Mouse (Mus musculus) lung, postnatal 14 days (tissue): ENCODE results near the gene Rnf6.

ENCODE experiments used
- DNase-seq: peaks from one replicate; pipeline ENCODE4 v3.0.0; 2021

Rnf6 gene

GRCm38 (mm10) chr5:146220879-146221714 lies at the start of gene Rnf6:
TSS of gene Rnf6 (minus strand) at chr5:146221555.
- peak; percentile 94 for DNase-seq

DNA sequence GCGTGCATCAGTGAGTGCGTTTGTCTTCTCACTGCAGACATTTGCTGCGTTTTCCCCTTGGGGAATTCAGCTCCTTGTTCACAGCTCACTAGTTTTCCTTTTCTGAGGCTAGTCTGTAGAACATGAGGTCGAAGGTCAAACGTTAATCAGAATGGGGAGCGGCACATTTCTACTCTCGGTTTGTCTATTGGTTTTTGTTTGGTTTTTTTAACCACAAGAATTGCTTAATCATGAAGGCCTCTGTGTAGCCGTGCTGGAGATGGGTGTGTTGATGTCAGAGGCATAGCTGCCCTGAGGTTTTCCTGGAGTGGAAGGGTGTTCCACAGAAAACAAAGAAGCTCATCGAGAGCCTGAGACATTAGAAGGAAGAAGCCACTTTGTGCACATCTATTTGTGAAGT lies 49.2 kb upstream of the Rnf6 start:
- no peak for DNase-seq

GRCm38 (mm10) chr5:146267776-146268175 lies 46.4 kb upstream of the Rnf6 start:
- DNase-seq: no peak

GRCm38 (mm10) chr5:146265934-146266591 lies 44.7 kb upstream of the Rnf6 start:
- no peak for DNase-seq

DNA sequence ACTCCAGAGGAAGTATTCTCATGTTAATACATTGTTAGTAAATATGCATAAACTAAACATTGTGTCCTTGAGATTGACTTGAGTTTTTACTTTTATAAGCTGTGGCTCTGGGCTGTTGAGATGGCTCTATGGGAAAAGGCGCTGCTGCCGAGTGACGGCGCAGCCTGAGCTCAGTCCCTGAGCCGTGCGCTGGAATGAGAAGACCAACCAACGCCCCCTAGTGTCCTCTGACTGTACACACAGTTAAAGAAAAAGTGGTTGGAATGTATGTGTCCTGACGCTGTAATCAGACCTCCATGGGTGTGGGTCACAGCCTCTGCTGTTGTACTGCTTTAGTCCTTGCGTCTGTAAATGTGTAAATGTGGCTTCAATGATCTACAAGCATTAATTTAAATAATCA lies 38.6 kb upstream of the Rnf6 start:
- DNase-seq: peak; percentile 21

DNA sequence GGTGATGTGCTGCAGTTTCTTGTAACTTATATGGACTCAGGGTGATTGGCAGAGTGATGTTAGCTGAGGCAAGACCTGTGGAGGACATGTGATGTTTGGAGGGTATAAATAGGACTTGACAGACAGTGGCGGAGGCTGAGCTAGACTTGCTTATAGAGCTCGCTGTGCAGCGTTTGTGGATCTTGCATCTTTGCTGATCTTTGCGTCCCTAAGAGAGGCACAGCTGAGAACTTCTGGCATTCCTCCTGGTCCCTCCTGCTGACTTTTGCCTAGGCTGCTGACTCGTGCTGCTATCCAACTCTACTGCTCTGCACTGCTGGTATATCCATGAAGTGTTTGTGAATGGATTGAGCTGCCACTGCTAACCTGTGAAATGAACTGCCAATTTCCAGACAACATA lies 32.3 kb upstream of the Rnf6 start:
- no peak for DNase-seq

GRCm38 (mm10) chr5:146251663-146252429 lies 30.5 kb upstream of the Rnf6 start:
- DNase-seq: no peak

- no peak for DNase-seq
Observed at GRCm38 (mm10) chr5:146250369-146251075, 29.2 kb upstream of the Rnf6 start.

- peak; percentile 24 for DNase-seq
Observed at GRCm38 (mm10) chr5:146248746-146249145, 27.4 kb upstream of the Rnf6 start.

- no peak for DNase-seq
Observed at GRCm38 (mm10) chr5:146247709-146248108, 26.4 kb upstream of the Rnf6 start.

DNA sequence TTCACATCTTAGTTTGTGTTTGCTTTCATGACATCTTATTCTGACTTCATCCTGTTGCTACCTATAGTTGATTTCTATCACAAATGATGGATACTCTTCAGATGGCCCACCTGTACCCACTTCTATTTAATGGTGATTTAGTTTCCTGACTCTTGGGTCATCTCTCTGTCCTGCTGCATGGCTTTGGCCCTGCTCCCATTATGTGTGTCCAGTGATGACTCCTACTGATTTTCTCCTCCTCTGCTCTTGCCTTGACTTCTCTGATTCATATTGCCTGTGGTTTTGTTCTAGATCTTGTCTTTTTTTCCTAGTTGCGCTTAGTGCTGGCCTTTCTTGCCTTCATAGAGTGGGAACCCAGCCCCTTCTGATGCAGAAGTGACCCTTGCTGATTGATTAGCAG lies 25.0 kb upstream of the Rnf6 start:
- DNase-seq: no peak

GRCm38 (mm10) chr5:146245646-146246370 lies 24.5 kb upstream of the Rnf6 start:
- no peak for DNase-seq

DNA sequence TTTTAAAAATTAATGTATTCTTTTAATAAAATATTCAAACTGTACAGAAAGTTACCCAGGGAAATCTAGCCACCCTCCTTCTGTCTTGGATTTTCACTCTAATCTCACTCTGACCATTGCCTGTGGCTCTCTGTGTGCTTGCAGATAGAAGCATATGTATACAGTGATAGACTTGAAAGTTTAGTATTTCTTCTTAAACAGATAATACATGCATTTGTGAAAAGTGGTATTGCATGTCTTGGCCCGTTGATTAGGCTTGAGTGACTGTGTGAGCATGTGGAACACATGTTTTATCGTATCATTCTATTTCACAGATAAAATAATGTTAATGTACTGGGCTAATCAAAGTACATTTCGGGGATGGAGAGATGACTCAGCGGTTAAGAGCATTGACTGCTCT lies 23.8 kb upstream of the Rnf6 start:
- no peak for DNase-seq

DNA sequence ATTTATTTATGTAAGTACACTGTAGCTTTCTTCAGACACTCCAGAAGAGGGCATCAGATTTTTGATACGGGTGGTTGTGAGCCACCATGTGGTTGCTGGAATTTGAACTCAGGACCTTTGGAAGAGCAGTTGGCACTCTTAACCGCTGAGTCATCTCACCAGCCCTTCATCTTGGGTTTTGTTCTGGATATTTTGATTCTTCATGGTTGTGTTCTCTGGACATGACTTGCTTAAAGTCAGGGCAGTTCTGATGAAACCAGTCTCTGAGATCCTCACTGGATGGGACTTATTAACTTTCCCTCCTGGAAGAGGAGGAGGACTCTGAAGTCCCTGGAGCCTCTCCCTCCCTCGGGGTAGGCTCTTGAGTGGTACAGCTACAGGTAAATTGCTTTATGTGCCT lies 19.8 kb upstream of the Rnf6 start:
- DNase-seq: no peak

DNA sequence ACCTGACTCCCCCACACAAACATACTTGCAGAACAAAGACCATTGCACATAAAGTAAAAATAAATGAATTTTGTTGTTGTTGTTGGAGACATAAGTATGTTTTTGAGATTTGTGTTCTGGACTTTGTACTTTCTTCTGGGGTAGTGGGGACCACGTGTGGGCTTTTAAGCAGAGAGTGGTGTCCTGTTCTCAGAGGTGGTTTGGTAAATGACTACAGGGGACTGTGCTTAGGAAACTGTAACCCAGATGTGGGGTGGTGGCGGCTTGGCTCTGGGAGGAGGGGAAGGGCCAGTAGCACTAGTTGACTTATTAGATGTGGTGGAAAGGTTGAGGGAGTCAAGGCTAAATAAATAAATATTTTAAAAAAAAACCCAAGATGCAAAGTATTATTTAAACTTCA lies 19.4 kb upstream of the Rnf6 start:
- no peak for DNase-seq

DNA sequence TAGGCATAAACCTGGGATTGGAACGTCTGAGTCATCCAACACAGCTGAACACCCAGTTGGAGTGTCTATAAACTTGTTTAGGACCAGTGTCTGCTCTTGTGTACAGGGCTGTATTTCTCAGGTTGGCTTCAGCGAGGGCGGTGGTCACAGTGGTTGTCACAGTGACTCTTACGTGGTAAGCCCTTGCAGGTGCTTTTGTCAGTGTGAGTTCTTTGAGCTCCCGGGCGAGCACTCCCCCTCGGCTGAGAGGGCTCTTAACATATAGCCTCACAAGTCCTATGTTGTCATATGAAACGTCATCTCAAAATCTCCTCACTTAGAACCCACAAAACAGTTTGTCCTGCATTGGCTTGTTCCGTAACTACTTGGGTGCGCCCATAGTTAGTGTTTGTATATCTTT lies 16.9 kb upstream of the Rnf6 start:
- DNase-seq: no peak

DNA sequence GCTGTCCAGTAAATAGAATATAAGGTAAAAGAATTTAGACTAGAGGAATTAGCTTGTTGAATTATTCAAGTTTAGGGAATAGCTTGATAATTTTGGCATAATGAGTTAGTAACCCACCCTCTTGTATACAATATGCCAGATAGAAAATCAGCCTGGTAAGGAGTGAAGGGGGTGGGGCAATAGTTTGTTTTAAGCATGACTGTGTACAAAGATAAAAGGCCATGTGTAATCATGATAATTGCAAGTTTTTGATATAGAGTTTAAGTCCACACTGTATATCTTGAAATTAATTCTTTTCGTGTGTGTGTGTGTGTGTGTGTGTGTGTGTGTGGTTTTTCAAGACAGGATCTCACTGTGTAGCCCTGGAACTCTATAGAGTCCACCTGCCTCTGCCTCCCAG lies 13.0 kb upstream of the Rnf6 start:
- DNase-seq: no peak

DNA sequence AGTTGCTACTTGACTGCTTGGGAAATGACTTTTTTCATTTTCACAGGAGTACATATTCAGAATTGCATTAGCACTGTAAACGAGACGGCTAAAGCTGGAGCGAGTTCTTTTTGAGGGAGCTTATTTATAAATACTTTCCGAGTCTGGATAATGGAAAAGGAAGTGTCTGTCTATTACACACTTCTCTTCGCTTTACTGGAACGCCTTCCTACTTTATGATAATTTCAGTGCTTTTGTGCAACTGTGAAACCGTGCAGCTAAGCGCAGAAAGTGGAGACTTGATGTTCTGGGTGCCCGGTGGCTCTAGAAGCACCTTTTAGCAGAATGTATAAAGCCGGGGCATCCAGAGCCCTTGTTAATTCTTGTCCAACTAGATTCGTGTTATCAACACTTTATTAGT lies 11.5 kb upstream of the Rnf6 start:
- DNase-seq: no peak

GRCm38 (mm10) chr5:146232056-146232675 lies 10.8 kb upstream of the Rnf6 start:
- no peak for DNase-seq

DNA sequence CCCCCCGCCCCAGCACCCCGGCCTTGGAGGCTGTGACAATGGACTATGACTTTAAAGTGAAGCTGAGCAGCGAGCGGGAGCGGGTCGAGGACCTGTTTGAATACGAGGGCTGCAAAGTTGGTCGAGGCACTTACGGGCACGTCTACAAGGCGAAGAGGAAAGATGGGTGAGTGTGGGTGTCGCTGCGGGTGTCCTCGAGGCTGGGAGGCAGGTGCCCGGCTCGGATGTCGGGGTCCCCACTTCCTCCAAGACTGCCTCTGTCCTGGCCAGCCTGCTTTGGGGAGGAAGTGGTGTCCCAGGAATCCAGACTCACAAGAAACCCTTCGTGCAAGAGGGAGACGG lies 10.3 kb upstream of the Rnf6 start:
- peak; percentile 26 for DNase-seq

- peak; percentile 90 for DNase-seq
Observed at GRCm38 (mm10) chr5:146230864-146231654, 9.7 kb upstream of the Rnf6 start, which contains the start of gene Cdk8. TSS of gene Cdk8 (plus strand) at chr5:146231230.
